ENCODE assay signal across 26 mouse cellular contexts in genomic region chr9:9548657-9549056, GRCm38 (mm10).
A peak's percentile ranks its signal among the peaks of the same experiment; 100 is the strongest.
DNase-seq lines count a peak whose midpoint lies in the region; ATAC-seq and TF ChIP-seq lines count a peak whose summit lies in the region.
"Had no signal": no experiment of that assay in that cellular context is flagged by ENCODE, and none has a peak within 500 bp of the region (broad histone marks: within the 10 kb centered on the region; RNA-seq: fewer than 3 reads in every experiment).

No protein-coding gene starts in this region.

- H3K4me3 ChIP-seq in forebrain, embryonic 16.5 days (replicated peaks; ENCODE audit: low read length), result no peak overlapping the region
- no peak overlapping the region for H3K4me3 ChIP-seq in forebrain, embryonic 11.5 days (ENCODE audit: low read depth, low read length)
- H3K4me3 ChIP-seq in layer of hippocampus, adult 2 months, result no peak overlapping the region
- H3K4me3 ChIP-seq: gastrocnemius, adult 2 months; heart, adult 2 months; heart, embryonic 12.5 days; liver, embryonic 12.5 days; megakaryocyte, embryonic 14.5 days; midbrain, embryonic 12.5 days; myocyte; neural tube, embryonic 12.5 days had no signal

- DNase-seq in forebrain, embryonic 11.5 days (ENCODE audit: low spot score), result no peak
- peak in 1 of 2 experiments; percentile 12 for DNase-seq in layer of hippocampus, adult 2 months (ENCODE audit: low spot score in 2 of 2)
- no peak for DNase-seq in layer of hippocampus, postnatal 36 days
- DNase-seq in brain, adult 2 months (ENCODE audit: low read depth, low spot score), result peak; percentile 57
- DNase-seq in brain, embryonic 18.5 days (ENCODE audit: low read depth, low spot score), result peak; percentile 24
- no peak for DNase-seq in adrenal gland, adult (ENCODE audit: inconsistent age in 2 of 2, low spot score in 1 of 2)
- DNase-seq: adrenal gland, postnatal 25 days; cerebellum, adult 8-10 months; cerebellum, postnatal 25 days; gastrocnemius, adult 2 months; heart, adult 2 months; kidney, adult 9 months; kidney, postnatal 10 days; liver, postnatal 0 days; lung, postnatal 4 days; thymus, postnatal 4 days had no signal

- ATAC-seq in forebrain, embryonic 16.5 days, result peak; percentile 70
- no peak for ATAC-seq in forebrain, embryonic 11.5 days (replicated peaks; ENCODE audit: low FRiP score)
- ATAC-seq: CD4-positive, CD25-positive, alpha-beta regulatory T cell, adult 4 months; intestine, postnatal 0 days; liver, embryonic 12.5 days; liver, postnatal 0 days had no signal

- no peak overlapping the region for H3K27ac ChIP-seq in forebrain, embryonic 16.5 days (ENCODE audit: low read length)
- no peak overlapping the region for H3K27ac ChIP-seq in forebrain, embryonic 11.5 days (ENCODE audit: low read depth, low read length)
- H3K27ac ChIP-seq in layer of hippocampus, adult 2 months, result peak overlapping the region; percentile 23; the same call in 1 of the 2 replicates
- H3K27ac ChIP-seq: gastrocnemius, adult 2 months; heart, adult 2 months; hindbrain, embryonic 14.5 days; liver, embryonic 12.5 days; midbrain, embryonic 12.5 days; neural tube, embryonic 12.5 days had no signal

- H3K4me2 ChIP-seq in forebrain, embryonic 16.5 days (ENCODE audit: low read length), result no peak overlapping the region
- no peak overlapping the region for H3K4me2 ChIP-seq in forebrain, embryonic 11.5 days (ENCODE audit: low read depth, low read length, severe bottlenecking)
- H3K4me2 ChIP-seq: heart, embryonic 12.5 days; hindbrain, embryonic 14.5 days; liver, embryonic 12.5 days; midbrain, embryonic 12.5 days; neural tube, embryonic 12.5 days had no signal

- H3K27me3 ChIP-seq in forebrain, embryonic 16.5 days (replicated peaks; ENCODE audit: control insufficient read depth, insufficient read depth, low read length), result no peaks in the 10 kb centered on the region
- H3K27me3 ChIP-seq in forebrain, embryonic 11.5 days (ENCODE audit: control insufficient read depth, insufficient read depth, low read length), result no peaks in the 10 kb centered on the region
- H3K27me3 ChIP-seq: heart, embryonic 12.5 days; liver, embryonic 12.5 days; megakaryocyte, embryonic 14.5 days; midbrain, embryonic 12.5 days; neural tube, embryonic 12.5 days had no signal

- no peak overlapping the region for H3K9ac ChIP-seq in forebrain, embryonic 16.5 days (replicated peaks; ENCODE audit: low read depth, low read length)
- no peak overlapping the region for H3K9ac ChIP-seq in forebrain, embryonic 11.5 days (ENCODE audit: low read length)
- H3K9ac ChIP-seq: heart, embryonic 12.5 days; hindbrain, embryonic 14.5 days; liver, embryonic 12.5 days; liver, postnatal 0 days; midbrain, embryonic 12.5 days; neural tube, embryonic 12.5 days had no signal

- H3K4me1 ChIP-seq in forebrain, embryonic 16.5 days (replicated peaks; ENCODE audit: control insufficient read depth, insufficient read depth, low read length), result peaks cover 2% of the 10 kb centered on the region; the same call in 1 of the 2 replicates
- no peaks in the 10 kb centered on the region for H3K4me1 ChIP-seq in forebrain, embryonic 11.5 days (replicated peaks; ENCODE audit: control insufficient read depth, insufficient read depth, low read length)
- H3K4me1 ChIP-seq: heart, embryonic 12.5 days; liver, embryonic 12.5 days; megakaryocyte, embryonic 14.5 days; midbrain, embryonic 12.5 days; neural tube, embryonic 12.5 days had no signal

- H3K9me3 ChIP-seq in forebrain, embryonic 16.5 days (ENCODE audit: control insufficient read depth, low read length), result no peaks in the 10 kb centered on the region
- no peaks in the 10 kb centered on the region for H3K9me3 ChIP-seq in forebrain, embryonic 11.5 days (ENCODE audit: control insufficient read depth, low read length)
- H3K9me3 ChIP-seq: heart, embryonic 12.5 days; liver, embryonic 12.5 days; midbrain, embryonic 12.5 days; neural tube, embryonic 12.5 days had no signal

- no peaks in the 10 kb centered on the region for H3K36me3 ChIP-seq in forebrain, embryonic 16.5 days (ENCODE audit: control insufficient read depth, insufficient read depth)
- H3K36me3 ChIP-seq in forebrain, embryonic 11.5 days (ENCODE audit: control insufficient read depth, insufficient read depth, low read length), result no peaks in the 10 kb centered on the region
- H3K36me3 ChIP-seq: heart, embryonic 12.5 days; liver, embryonic 12.5 days; midbrain, embryonic 12.5 days; neural tube, embryonic 12.5 days had no signal

- no peak for TF ChIP-seq CTCF in layer of hippocampus, adult 2 months (conservative IDR thresholded peaks at IDR 0.05)

Comparison
In these comparisons a context has a peak if more than half of its experiments do, and no peak if none do; other contexts are left out.
1. DNase-seq: peak in brain, adult 2 months (single experiment) and brain, embryonic 18.5 days (single experiment); none in forebrain, embryonic 11.5 days (single experiment), layer of hippocampus, postnatal 36 days (0 of 2) and adrenal gland, adult (0 of 2).